Mouse (Mus musculus): ENCODE results near the gene Trpc4ap.

GRCm38 (mm10) chr2:155686572-155686971 lies 5.6 kb downstream of the Trpc4ap start:
- TF ChIP-seq MAFK (IDR thresholded peaks at IDR 0.05; ENCODE audit: insufficient read depth, low read depth, low read length) (no peak), CHD2 (IDR thresholded peaks at IDR 0.05; ENCODE audit: low read depth, low read length) (no peak)
